Mouse (Mus musculus) cerebellum, adult 18-20 months (tissue): ENCODE results near the gene Tmtc4.

Experiments
- DNase-seq, 2 experiments: peaks; one replicate each; pipeline ENCODE4 v3.0.0; 2021

Gene Tmtc4

GRCm38 (mm10) chr14:122983226-122984215 is at the start of gene Tmtc4:
Gene Tmtc4, minus strand, starts transcription at chr14:122984035.
- DNase-seq: peak; percentile 95 to 97

- no peak for DNase-seq
Observed at GRCm38 (mm10) chr14:123032435-123032834, 48.6 kb upstream of the Tmtc4 start.

GRCm38 (mm10) chr14:123027876-123028275 is 44.0 kb upstream of the Tmtc4 start:
- no peak for DNase-seq

GRCm38 (mm10) chr14:123022981-123023380 is 39.1 kb upstream of the Tmtc4 start:
- DNase-seq: no peak

GRCm38 (mm10) chr14:123016310-123016709 is 32.5 kb upstream of the Tmtc4 start:
- DNase-seq: no peak

- no peak for DNase-seq
Observed at GRCm38 (mm10) chr14:123015687-123016086, 31.9 kb upstream of the Tmtc4 start.

GRCm38 (mm10) chr14:123009108-123010018 is 25.5 kb upstream of the Tmtc4 start:
- no peak for DNase-seq

- DNase-seq: no peak
Observed at GRCm38 (mm10) chr14:123008672-123009071, 24.8 kb upstream of the Tmtc4 start.

GRCm38 (mm10) chr14:123003715-123004114 is 19.9 kb upstream of the Tmtc4 start:
- no peak for DNase-seq

GRCm38 (mm10) chr14:123001391-123001790 is 17.6 kb upstream of the Tmtc4 start:
- DNase-seq: no peak

GRCm38 (mm10) chr14:122997465-122997864 is 13.6 kb upstream of the Tmtc4 start:
- no peak for DNase-seq

- DNase-seq: no peak
Observed at GRCm38 (mm10) chr14:122993935-122994334, 10.1 kb upstream of the Tmtc4 start.

- no peak for DNase-seq
Observed at GRCm38 (mm10) chr14:122992937-122993336, 9.1 kb upstream of the Tmtc4 start.

GRCm38 (mm10) chr14:122990521-122991052 is 6.8 kb upstream of the Tmtc4 start:
- no peak for DNase-seq

GRCm38 (mm10) chr14:122986404-122986803 is 2.6 kb upstream of the Tmtc4 start:
- no peak for DNase-seq

- DNase-seq: peak; percentile 85 to 91
Observed at GRCm38 (mm10) chr14:122982571-122983225, 1.1 kb downstream of the Tmtc4 start.

- peak in 1 of 2 experiments; percentile 19 for DNase-seq
Observed at GRCm38 (mm10) chr14:122981831-122982485, 1.9 kb downstream of the Tmtc4 start.

GRCm38 (mm10) chr14:122978871-122979270 is 5.0 kb downstream of the Tmtc4 start:
- DNase-seq: no peak

GRCm38 (mm10) chr14:122977797-122978140 is 6.1 kb downstream of the Tmtc4 start:
- DNase-seq: no peak

- no peak for DNase-seq
Observed at GRCm38 (mm10) chr14:122977056-122977796, 6.6 kb downstream of the Tmtc4 start.

- no peak for DNase-seq
Observed at GRCm38 (mm10) chr14:122974854-122975570, 8.8 kb downstream of the Tmtc4 start.
